Mouse (Mus musculus) C3H10T1/2 (cell line): Measurements from ENCODE around the gene B430218F22Rik. TPM values are rescaled to one million over a fixed set of nuclear protein-coding genes. Genes with fewer than 3 reads are reported as not detected.

Experiments used
- polyA plus RNA-seq, 2 experiments: library from polyadenylated mRNA; unstranded; fragments of >200 nt; fragmentation: generic; extraction: Trizol; gene quantifications; one replicate each; pipeline ENCODE4 v1.2.1; 2012; ENCODE audit warnings: missing spikeins in 2 of 2

The B430218F22Rik gene
- polyA plus RNA-seq, result under 1 TPM; 0.11 to 0.90 TPM

DNA sequence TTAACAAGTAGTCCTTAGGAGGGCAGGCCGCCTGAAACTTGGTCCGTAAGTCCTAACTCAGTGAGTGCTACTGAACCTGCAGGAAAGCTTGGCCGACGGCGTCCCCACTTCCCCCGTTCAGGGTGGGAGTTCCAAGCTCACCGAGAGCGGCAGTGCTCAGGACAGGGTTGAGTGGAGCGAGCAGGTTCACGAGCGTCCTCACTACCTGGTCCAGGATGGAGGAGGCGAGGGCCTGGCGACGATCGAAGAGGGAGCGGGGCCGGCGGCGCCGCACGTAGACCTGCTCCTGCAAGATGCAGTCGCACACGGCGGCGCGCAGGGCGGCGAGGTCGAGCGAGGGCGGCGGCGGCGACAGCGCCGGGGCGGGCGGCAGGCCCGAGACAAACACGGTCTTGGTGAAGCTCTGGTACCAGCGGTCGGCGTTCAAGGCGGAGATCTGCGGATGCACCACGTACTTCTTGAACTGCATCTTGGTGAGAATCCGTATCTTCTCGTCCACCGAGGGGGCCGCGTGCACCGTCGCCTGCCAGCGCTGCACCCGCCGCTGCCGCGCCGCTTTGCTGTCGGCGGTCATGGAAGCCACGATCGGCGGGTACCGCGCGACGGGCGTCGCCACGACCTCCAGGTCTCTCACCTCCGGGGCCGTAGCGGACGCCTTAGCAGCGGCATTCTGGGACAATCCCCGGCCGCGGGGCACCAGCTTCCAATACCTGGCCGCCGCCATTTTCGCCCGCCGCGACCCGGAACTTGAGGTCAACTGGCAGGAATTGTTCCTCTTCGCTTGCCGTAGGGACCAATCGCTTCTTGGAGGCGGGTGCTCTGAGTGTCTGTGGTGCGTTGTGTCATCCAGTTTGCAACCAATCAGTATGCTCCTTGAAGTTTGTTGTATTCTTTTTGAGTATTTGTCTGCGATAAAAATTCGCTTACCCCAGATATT lies at the start of gene B430218F22Rik, which contains the start of gene Mrps30:
Gene B430218F22Rik (plus strand): TSS at position 120 of the 937 bp plus-strand sequence.
Gene Mrps30 (minus strand): TSS at position 742 of the 937 bp plus-strand sequence.

Other genes starting within 250 kb of the B430218F22Rik start
- gene Mrps30, start 622 bp downstream of the B430218F22Rik start, polyA plus RNA-seq, result 10 to 100 TPM; 17.0 to 21.1 TPM